Mouse (Mus musculus): ENCODE measurements around the gene Heg1. TPM values are rescaled to one million over a fixed set of nuclear protein-coding genes. Genes with fewer than 3 reads are reported as not detected.

Gene Heg1
- polyA plus RNA-seq, 1 experiment from 2014 or later, result 16.1 TPM

DNA sequence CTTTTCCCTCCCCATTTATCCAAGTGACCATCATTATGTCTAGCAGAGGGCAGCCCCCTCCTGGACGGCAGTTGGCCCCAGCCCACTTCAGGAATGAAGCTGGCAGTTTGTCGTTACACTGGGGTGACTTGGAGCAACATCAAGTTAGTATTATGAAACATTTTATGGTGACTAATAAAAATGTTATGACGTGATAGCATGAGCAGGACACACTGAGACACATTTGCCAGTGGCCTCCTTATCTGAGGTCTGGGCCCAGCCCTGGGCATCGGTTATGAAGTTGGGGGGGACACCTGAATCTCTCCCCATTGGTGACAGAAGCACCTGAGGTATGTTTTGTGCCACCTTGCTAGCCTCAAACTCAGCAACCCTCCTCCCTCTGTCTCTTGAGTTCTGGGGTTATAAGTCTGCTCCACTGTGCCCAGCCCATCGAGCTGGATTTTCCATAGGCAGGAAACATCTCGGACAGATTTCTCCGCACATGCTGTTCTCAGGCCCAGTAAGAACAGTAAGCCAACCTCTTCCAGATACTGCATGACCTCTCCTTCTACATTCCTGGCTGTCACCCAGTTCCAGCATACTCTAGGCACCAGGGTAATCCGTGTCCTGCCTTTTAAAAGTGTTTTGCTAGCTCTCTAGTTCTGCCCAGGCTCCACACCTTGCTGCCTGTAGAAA lies 68.9 kb downstream of the Heg1 start:
- no peak; the same call in 1 of the 2 replicates for ATAC-seq (ENCODE audit: insufficient read depth, low FRiP score)
- H3K4me3 ChIP-seq (replicated peaks; ENCODE audit: low read length), result no peak overlapping the region
- 76% methylated on average over 8 of the region's 8 CpGs for WGBS
- no peaks in the 10 kb centered on the region for H3K27me3 ChIP-seq (ENCODE audit: control insufficient read depth, insufficient read depth, low read length)
- peaks cover 8% of the 10 kb centered on the region; the same call in 1 of the 2 replicates for H3K36me3 ChIP-seq (ENCODE audit: control insufficient read depth, insufficient read depth, low read length)
- H3K27ac ChIP-seq (ENCODE audit: low read length), result no peak overlapping the region
- no peak overlapping the region for H3K4me2 ChIP-seq (ENCODE audit: low read depth, low read length)
- H3K9me3 ChIP-seq (replicated peaks; ENCODE audit: control insufficient read depth, low read length), result no peaks in the 10 kb centered on the region
- no peaks in the 10 kb centered on the region; the same call in 1 of the 2 replicates for H3K4me1 ChIP-seq (ENCODE audit: control insufficient read depth, insufficient read depth, low read length)
- H3K9ac ChIP-seq (ENCODE audit: low read length), result no peak overlapping the region

DNA sequence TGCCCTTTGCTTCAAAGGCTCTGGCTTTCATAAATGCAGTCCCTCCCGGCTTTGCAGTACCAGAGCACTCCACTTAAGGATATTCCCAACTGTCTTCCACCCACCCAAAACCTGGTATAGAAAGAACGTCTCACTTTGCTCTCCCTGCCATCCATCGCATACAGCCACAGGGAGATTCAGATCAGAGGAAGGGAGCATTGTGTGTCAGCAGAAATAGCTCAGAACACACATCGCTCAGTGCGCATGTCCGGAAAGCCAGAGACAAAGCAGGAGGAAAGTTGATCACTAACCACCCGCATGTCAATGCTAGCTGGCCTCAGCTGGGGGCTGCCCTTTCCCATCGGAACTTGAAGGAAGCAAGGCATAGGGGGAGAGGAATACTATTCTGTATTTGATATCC lies 71.1 kb downstream of the Heg1 start:
- Histone ChIP-seq H3K4me3 (replicated peaks; ENCODE audit: low read length) (no peak overlapping the region), H3K9ac (ENCODE audit: low read length) (no peak overlapping the region), H3K4me1 (ENCODE audit: control insufficient read depth, insufficient read depth, low read length) (no peaks in the 10 kb centered on the region; the same call in 1 of the 2 replicates), H3K27me3 (ENCODE audit: control insufficient read depth, insufficient read depth, low read length) (no peaks in the 10 kb centered on the region), H3K36me3 (ENCODE audit: control insufficient read depth, insufficient read depth, low read length) (peaks cover 10% of the 10 kb centered on the region; the same call in 1 of the 2 replicates), H3K9me3 (replicated peaks; ENCODE audit: control insufficient read depth, low read length) (no peaks in the 10 kb centered on the region), H3K27ac (ENCODE audit: low read length) (no peak overlapping the region), H3K4me2 (ENCODE audit: low read depth, low read length) (no peak overlapping the region)
- WGBS, result 78% methylated on average over 8 of the region's 8 CpGs
- no peak for ATAC-seq (ENCODE audit: insufficient read depth, low FRiP score)

DNA sequence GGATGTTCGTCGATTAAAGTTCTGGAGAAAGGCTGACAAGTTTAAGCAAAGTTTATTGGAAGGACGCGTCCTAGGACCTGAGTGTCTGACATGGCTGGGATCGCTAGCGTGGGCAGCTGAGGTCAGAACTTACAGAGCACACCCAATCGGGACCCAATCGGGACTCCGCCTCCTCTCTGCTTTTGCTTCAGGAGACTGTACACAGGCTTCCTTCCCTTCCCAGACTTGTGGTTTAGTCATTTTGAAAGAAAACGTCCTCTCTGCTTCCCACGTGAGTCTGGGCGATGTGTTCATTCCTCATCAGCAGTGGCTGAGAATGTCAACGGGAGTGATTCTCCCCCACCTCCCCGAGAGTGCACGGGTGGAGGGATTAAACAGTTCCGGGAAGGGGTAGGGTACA lies 71.8 kb downstream of the Heg1 start:
- WGBS, result 54% methylated on average over 16 of the region's 16 CpGs
- H3K4me3 ChIP-seq (replicated peaks; ENCODE audit: low read length), result no peak overlapping the region
- H3K9me3 ChIP-seq (replicated peaks; ENCODE audit: control insufficient read depth, low read length), result no peaks in the 10 kb centered on the region
- H3K9ac ChIP-seq (ENCODE audit: low read length), result no peak overlapping the region
- peaks cover 10% of the 10 kb centered on the region; the same call in 1 of the 2 replicates for H3K36me3 ChIP-seq (ENCODE audit: control insufficient read depth, insufficient read depth, low read length)
- H3K27ac ChIP-seq (ENCODE audit: low read length), result no peak overlapping the region
- no peak for ATAC-seq (ENCODE audit: insufficient read depth, low FRiP score)
- no peaks in the 10 kb centered on the region for H3K27me3 ChIP-seq (ENCODE audit: control insufficient read depth, insufficient read depth, low read length)
- no peaks in the 10 kb centered on the region; the same call in 1 of the 2 replicates for H3K4me1 ChIP-seq (ENCODE audit: control insufficient read depth, insufficient read depth, low read length)
- peak overlapping the region; percentile 4; the same call in 1 of the 2 replicates for H3K4me2 ChIP-seq (ENCODE audit: low read depth, low read length)

GRCm38 (mm10) chr16:33756396-33756795 lies 72.2 kb downstream of the Heg1 start:
- H3K4me3 ChIP-seq (replicated peaks; ENCODE audit: low read length), result no peak overlapping the region
- peaks cover 10% of the 10 kb centered on the region; the same call in 1 of the 2 replicates for H3K36me3 ChIP-seq (ENCODE audit: control insufficient read depth, insufficient read depth, low read length)
- H3K9ac ChIP-seq (ENCODE audit: low read length), result no peak overlapping the region
- ATAC-seq (ENCODE audit: insufficient read depth, low FRiP score), result no peak
- no peak overlapping the region for H3K27ac ChIP-seq (ENCODE audit: low read length)
- H3K4me1 ChIP-seq (ENCODE audit: control insufficient read depth, insufficient read depth, low read length), result no peaks in the 10 kb centered on the region
- H3K27me3 ChIP-seq (ENCODE audit: control insufficient read depth, insufficient read depth, low read length), result no peaks in the 10 kb centered on the region
- 55% methylated on average over 6 of the region's 6 CpGs for WGBS
- no peak overlapping the region for H3K4me2 ChIP-seq (ENCODE audit: low read depth, low read length)
- H3K9me3 ChIP-seq (replicated peaks; ENCODE audit: control insufficient read depth, low read length), result no peaks in the 10 kb centered on the region

DNA sequence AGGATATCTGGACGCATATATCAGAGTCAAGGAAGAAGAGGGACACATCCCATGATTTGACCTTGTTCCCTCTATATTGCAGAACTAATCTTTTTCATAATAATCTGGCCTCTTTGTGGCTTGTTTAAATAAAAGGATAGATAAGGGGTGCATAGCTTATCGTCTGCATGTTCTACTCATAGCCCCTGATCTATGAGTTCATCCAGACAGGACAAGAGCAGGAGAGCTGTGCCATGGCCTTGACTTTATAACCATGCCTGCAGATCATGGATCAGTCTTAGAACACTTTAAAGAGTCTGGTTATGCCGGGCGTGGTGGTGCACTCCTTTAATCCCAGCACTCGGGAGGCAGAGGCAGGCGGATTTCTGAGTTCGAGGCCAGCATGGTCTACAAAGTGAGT lies 75.0 kb downstream of the Heg1 start:
- ATAC-seq (ENCODE audit: insufficient read depth, low FRiP score), result no peak
- H3K27me3 ChIP-seq (ENCODE audit: control insufficient read depth, insufficient read depth, low read length), result no peaks in the 10 kb centered on the region
- no peak overlapping the region for H3K9ac ChIP-seq (ENCODE audit: low read length)
- WGBS, result 80% methylated on average over 7 of the region's 7 CpGs
- no peaks in the 10 kb centered on the region for H3K4me1 ChIP-seq (ENCODE audit: control insufficient read depth, insufficient read depth, low read length)
- no peaks in the 10 kb centered on the region for H3K9me3 ChIP-seq (replicated peaks; ENCODE audit: control insufficient read depth, low read length)
- no peak overlapping the region for H3K27ac ChIP-seq (ENCODE audit: low read length)
- H3K4me3 ChIP-seq (replicated peaks; ENCODE audit: low read length), result no peak overlapping the region
- H3K36me3 ChIP-seq (ENCODE audit: control insufficient read depth, insufficient read depth, low read length), result peaks cover 5% of the 10 kb centered on the region; the same call in 1 of the 2 replicates
- no peak overlapping the region for H3K4me2 ChIP-seq (ENCODE audit: low read depth, low read length)

DNA sequence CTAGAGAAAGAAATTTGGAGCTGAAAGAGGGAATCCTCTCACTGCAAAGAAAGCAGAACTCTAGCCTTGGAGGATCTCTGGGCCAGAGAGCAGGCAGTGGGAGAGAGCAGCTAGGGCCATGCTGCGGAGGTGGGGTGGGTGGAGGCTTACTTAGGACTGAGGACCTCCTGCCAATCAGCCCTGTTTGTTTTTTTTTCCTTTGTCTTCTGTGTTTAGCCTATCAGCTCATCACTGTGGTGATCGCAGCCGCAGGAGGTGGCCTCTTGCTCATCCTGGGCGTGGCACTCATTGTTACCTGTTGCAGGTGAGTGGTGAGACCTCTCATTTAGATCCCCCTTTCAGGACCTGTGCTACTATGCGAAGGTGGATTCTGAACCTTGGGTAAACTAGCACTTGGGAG lies 76.4 kb downstream of the Heg1 start:
- Histone ChIP-seq H3K9me3 (replicated peaks; ENCODE audit: control insufficient read depth, low read length) (no peaks in the 10 kb centered on the region), H3K4me3 (replicated peaks; ENCODE audit: low read length) (no peak overlapping the region), H3K27ac (ENCODE audit: low read length) (no peak overlapping the region), H3K27me3 (ENCODE audit: control insufficient read depth, insufficient read depth, low read length) (no peaks in the 10 kb centered on the region), H3K4me2 (ENCODE audit: low read depth, low read length) (no peak overlapping the region), H3K36me3 (ENCODE audit: control insufficient read depth, insufficient read depth, low read length) (peaks cover 4% of the 10 kb centered on the region; the same call in 1 of the 2 replicates), H3K4me1 (ENCODE audit: control insufficient read depth, insufficient read depth, low read length) (no peaks in the 10 kb centered on the region), H3K9ac (ENCODE audit: low read length) (no peak overlapping the region)
- 44% methylated on average over 5 of the region's 5 CpGs for WGBS
- no peak for ATAC-seq (ENCODE audit: insufficient read depth, low FRiP score)

- no peaks in the 10 kb centered on the region for H3K4me1 ChIP-seq (ENCODE audit: control insufficient read depth, insufficient read depth, low read length)
- H3K9me3 ChIP-seq (replicated peaks; ENCODE audit: control insufficient read depth, low read length), result no peaks in the 10 kb centered on the region
- WGBS, result 76% methylated on average over 11 of the region's 11 CpGs
- no peak overlapping the region for H3K9ac ChIP-seq (ENCODE audit: low read length)
- H3K27me3 ChIP-seq (ENCODE audit: control insufficient read depth, insufficient read depth, low read length), result no peaks in the 10 kb centered on the region
- H3K4me2 ChIP-seq (ENCODE audit: low read depth, low read length), result no peak overlapping the region
- no peak overlapping the region for H3K27ac ChIP-seq (ENCODE audit: low read length)
- peaks cover 4% of the 10 kb centered on the region; the same call in 1 of the 2 replicates for H3K36me3 ChIP-seq (ENCODE audit: control insufficient read depth, insufficient read depth, low read length)
- ATAC-seq (ENCODE audit: insufficient read depth, low FRiP score), result no peak
- no peak overlapping the region for H3K4me3 ChIP-seq (replicated peaks; ENCODE audit: low read length)
Measured at GRCm38 (mm10) chr16:33760996-33761395, 76.8 kb downstream of the Heg1 start.

- Histone ChIP-seq H3K4me2 (ENCODE audit: low read depth, low read length) (peak overlapping the region; percentile 20; the same call in 1 of the 2 replicates), H3K9ac (ENCODE audit: low read length) (no peak overlapping the region), H3K4me1 (ENCODE audit: control insufficient read depth, insufficient read depth, low read length) (no peaks in the 10 kb centered on the region), H3K27ac (ENCODE audit: low read length) (peak overlapping the region; percentile 63; the same call in 1 of the 2 replicates), H3K36me3 (ENCODE audit: control insufficient read depth, insufficient read depth, low read length) (no peaks in the 10 kb centered on the region; the same call in 1 of the 2 replicates), H3K9me3 (replicated peaks; ENCODE audit: control insufficient read depth, low read length) (no peaks in the 10 kb centered on the region), H3K27me3 (ENCODE audit: control insufficient read depth, insufficient read depth, low read length) (no peaks in the 10 kb centered on the region), H3K4me3 (replicated peaks; ENCODE audit: low read length) (no peak overlapping the region)
- 29% methylated on average over 12 of the region's 12 CpGs for WGBS
- peak; percentile 71; the same call in 1 of the 2 replicates for ATAC-seq (ENCODE audit: insufficient read depth, low FRiP score)
Measured at GRCm38 (mm10) chr16:33764501-33765193, 80.5 kb downstream of the Heg1 start.

DNA sequence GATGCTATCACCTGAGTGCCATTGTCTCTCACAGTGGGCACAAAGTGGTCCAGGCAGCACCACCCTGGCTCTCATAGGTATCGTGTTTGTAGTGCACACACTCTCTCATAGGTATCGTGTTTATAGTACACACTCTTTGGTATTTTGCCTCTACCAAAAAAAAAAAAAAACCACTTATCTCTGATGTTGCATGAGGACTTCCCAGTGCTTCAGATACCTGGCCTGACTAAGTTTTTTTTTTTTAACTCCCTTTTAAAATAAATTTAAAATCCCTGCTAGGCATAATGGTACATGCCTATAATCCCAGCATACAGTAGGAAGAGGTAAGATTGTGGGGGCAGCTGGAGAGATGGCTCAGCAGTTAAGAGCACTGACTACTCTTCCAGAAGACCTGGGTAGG lies 81.3 kb downstream of the Heg1 start:
- no peaks in the 10 kb centered on the region for H3K27me3 ChIP-seq (ENCODE audit: control insufficient read depth, insufficient read depth, low read length)
- no peak overlapping the region for H3K4me3 ChIP-seq (replicated peaks; ENCODE audit: low read length)
- no peaks in the 10 kb centered on the region for H3K9me3 ChIP-seq (replicated peaks; ENCODE audit: control insufficient read depth, low read length)
- no peaks in the 10 kb centered on the region; the same call in 1 of the 2 replicates for H3K36me3 ChIP-seq (ENCODE audit: control insufficient read depth, insufficient read depth, low read length)
- H3K4me1 ChIP-seq (ENCODE audit: control insufficient read depth, insufficient read depth, low read length), result no peaks in the 10 kb centered on the region
- H3K4me2 ChIP-seq (ENCODE audit: low read depth, low read length), result no peak overlapping the region
- no peak overlapping the region for H3K9ac ChIP-seq (ENCODE audit: low read length)
- H3K27ac ChIP-seq (ENCODE audit: low read length), result 0 out of 2 replicates have a peak overlapping the region, but pooled peaks have one; percentile 63
- no peak for ATAC-seq (ENCODE audit: insufficient read depth, low FRiP score)
- WGBS, result 100% methylated on average over 2 of the region's 2 CpGs

Measured in stomach, embryonic 16.5 days (tissue).